Mouse (Mus musculus): ENCODE results near the gene Zcchc7.

Gene Zcchc7

DNA sequence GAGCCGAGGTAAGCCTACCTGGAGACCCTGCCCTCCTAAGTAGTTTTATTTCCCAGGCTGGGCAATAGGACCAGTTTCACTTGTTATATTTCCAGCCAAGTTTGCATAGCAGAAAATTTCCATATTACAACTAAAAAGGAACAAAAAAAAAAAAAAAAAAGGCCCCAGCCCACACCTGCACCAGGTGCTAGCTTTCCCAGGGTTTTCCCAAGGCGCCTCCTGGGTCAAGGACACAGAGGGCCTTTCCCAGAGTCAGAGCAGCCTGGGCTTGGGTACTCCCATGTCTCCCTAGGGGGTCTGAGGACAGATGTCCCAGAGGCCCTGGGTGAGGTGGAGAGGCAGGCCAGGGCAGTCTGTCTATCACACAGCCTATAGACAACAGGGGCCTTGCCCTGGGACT, 209.5 kb downstream of the Zcchc7 start:
- DNase-seq (ENCODE audit: inconsistent ontology term), result no peak

DNA sequence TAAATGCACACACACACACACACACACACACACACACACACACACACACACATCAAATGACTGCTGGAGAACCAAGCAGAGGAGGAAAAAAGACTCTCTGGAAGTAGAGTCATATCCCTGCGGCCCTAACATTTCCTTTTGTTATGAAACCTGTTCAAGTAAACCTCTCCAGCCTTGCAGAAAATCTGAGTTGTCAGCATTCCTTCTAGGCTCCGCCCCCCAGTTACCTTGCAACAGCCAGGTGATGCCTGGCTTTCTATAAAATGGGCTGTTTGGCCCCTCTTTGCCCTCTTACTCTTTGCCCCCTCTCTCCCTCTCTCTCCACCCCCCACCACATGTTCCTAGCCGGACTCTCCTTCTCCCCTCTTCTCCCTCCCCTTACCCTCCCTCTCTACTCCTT, 210.1 kb downstream of the Zcchc7 start:
- DNase-seq (ENCODE audit: inconsistent ontology term), result no peak

DNA sequence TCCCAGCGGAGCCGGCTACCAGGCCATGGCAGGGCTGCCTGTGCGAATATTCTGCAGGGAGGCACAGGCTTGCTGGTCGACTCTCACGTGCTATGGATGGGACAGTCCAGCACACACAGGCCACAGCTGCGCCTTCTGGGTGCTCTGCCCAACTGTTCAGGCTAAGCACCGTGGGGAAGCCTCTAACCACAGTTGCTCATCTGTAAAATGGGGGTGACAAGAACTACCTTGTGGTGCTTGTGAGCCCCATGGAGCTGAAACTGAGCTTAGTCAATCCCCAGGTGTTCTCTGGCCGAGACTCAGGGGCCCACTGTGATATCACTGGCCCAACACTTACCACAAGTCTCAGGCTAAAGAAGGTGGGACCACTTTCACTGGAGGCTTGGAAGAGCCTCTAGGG, 211.7 kb downstream of the Zcchc7 start:
- DNase-seq (ENCODE audit: inconsistent ontology term), result no peak

- no peak for DNase-seq (ENCODE audit: inconsistent ontology term)
These were observed 214.4 kb downstream of the Zcchc7 start for GRCm38 (mm10) chr4:44970056-44970455.

- peak; percentile 42 for DNase-seq (ENCODE audit: inconsistent ontology term)
These were observed 215.0 kb downstream of the Zcchc7 start for GRCm38 (mm10) chr4:44970612-44971110.

DNA sequence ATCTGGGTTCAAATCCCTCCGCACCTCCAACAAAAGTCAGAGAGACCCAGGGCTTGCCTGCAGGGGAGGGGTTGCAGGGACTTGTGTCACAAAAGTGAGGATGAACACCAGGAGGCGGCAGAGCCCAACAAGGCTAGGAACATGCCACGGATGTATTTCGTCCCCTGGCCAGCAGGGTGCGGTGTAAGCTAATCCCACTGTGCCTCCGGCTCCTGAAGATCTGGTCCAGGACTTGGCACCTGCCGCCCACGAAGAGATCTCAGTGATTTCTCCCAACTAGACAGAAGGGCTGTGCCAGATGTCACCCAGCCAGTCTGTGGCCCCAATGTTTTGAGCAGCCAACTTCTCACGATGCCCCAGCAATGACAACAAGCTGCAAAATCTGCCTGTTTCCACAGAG, 217.8 kb downstream of the Zcchc7 start:
- peak; percentile 89 for DNase-seq (ENCODE audit: inconsistent ontology term)

- DNase-seq (ENCODE audit: inconsistent ontology term), result no peak
These were observed 218.2 kb downstream of the Zcchc7 start for GRCm38 (mm10) chr4:44973871-44974270.

GRCm38 (mm10) chr4:44974331-44974730, 218.7 kb downstream of the Zcchc7 start:
- DNase-seq (ENCODE audit: inconsistent ontology term), result no peak

DNA sequence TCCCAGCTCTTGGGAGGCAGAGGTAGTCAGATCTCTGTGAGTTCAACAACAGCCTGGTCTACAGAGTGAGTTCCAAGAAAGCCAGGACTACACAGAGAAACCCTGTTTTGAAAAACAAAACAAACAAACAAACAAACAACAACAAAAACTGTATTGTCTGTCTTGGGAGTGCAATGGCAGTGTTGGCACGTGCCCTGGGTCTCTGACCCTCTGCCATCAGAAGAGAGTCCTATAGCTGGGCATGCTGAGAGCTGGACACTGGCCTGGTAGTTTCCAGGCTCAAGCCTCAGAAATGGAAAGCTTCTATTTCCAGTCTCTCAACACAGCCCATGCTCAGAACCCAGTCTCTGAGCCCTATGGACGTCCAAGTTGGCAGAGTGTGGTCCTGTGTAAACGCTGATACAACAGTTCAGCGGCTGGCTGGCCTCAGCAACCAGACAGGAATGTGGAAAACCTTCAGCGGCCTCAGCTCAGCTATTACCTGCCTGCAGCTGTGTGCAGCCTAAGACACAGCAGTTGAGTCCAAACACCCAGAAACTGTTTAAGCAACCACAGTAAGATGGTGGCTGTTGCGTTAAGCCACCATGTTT, 220.4 kb downstream of the Zcchc7 start:
- DNase-seq (ENCODE audit: inconsistent ontology term), result no peak

DNA sequence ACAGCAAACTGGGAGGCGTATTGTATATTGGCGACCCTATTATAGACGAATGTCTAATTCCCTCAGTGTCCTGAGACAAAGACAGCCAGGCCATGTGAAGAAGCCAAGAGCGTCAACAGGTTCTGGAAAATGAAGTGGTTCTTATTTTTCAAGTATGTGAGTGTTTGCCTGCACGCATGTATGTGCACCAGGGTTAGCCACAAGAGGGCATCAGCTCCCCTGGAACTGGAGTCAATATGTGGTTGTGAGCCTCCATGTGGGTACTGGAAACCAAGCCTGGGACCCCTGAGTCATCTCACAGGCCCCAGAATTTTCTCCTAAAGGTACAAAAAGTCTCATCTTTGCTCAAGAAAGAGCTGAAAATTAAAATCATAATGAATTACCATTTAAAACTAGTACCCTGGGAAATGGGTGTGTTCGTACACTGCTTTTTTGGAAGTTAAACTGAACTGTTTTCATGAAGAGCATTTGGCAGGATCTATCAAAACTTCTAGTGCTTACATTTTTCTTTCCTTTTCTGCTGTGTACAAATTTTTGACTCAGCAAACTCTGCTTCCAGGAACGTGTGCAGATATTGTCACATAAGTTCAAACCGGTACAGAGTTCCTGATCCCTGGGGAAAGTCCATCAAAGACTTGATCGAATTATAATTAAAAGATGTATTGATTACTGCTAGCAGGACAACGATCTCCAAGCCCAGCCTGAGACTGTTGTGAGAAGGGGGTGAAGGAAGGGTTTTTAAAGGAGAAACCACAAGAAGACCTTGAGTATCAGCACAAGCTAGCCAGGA, 221.4 kb downstream of the Zcchc7 start:
- DNase-seq (ENCODE audit: inconsistent ontology term), result no peak

GRCm38 (mm10) chr4:44978175-44978574, 222.5 kb downstream of the Zcchc7 start:
- DNase-seq (ENCODE audit: inconsistent ontology term), result no peak

GRCm38 (mm10) chr4:44979794-44980338, 224.2 kb downstream of the Zcchc7 start:
- DNase-seq (ENCODE audit: inconsistent ontology term), result no peak

GRCm38 (mm10) chr4:44981280-44981973, 225.8 kb downstream of the Zcchc7 start, which contains the start of gene Grhpr:
TSS of gene Grhpr (plus strand) at chr4:44981395.
- DNase-seq (ENCODE audit: inconsistent ontology term), result peak; percentile 91
